Mouse (Mus musculus): ENCODE measurements around the gene Trcg1.

The Trcg1 gene

DNA sequence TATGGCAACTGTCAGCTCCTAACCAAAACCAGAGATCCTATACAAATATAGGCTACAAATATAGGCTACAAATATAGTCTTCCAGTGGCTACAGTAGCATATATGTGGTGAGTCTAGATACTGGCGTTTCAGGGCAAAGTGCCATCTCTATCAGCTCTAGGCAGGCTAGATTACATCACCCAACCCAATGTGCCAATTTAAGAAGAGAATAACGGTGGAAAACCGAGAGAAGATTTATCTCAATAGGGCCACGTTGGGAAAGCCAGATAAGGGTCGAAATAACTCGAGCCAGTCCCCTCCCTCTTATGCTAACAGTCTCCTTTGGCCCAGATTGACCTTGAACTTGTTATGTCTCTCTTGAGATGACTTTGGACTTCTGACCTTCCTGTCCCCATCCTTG, 3.2 kb upstream of the Trcg1 start:
- no peak for DNase-seq (ENCODE audit: low spot score)

DNA sequence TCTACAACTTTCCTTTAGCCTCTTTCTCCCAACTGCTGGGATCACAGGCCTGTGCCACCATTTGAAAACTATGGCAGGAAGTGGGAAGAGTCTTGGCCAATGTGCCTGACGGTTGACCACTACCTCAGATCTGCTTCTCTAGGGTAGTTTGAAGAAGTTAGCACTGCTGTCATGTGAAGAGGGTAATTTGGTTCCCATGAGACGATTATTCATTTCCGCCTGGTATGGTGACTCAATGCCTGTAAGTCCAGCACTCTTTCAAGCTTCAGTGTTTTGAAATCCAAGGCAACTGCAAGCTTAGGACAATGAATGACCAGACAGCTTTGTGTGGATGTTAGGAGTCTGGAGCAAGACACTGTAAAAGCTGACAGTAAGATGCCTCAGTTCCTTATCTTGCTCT, 2.6 kb upstream of the Trcg1 start:
- no peak for DNase-seq (ENCODE audit: low spot score)

DNA sequence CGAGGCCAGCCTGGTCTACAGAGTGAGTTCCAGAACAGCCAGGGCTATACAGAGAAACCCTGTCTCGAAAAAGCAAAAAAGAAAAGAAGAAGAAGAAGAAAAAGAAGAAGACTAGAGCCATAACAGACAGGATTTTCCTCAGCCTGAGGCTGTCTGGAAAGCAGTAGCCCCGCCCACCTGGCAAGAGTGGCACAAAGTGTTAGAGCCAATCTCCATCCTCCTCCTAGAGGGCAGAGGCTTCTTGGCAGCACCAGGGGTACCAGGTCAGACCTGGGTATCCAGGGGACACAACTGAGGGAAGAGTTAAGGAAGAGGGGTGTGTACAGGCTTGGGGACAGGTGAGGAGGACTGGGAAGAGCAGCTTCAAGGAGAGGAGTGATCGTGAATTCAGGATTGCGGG, 1.3 kb downstream of the Trcg1 start:
- DNase-seq (ENCODE audit: low spot score) = no peak

DNA sequence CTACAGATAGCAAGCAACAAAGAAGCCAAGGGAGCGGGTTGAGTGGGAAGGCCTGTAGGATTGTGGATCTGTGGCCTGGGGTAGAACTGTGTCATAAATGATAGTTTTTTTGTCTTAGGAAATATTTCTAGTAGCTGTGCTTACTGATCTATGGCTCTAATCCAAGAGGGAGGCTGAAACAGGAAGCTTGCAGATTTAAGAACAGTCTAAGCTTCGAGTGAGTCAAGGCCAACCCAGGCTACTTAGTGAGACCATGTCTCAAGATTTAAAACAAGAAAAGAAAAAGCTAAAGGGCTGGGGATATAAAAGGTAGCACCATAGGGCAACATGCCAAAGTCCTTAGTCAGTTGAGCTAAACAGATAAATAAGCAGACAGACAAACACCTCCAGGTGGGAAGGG, 1.9 kb downstream of the Trcg1 start:
- DNase-seq (ENCODE audit: low spot score) = no peak

DNA sequence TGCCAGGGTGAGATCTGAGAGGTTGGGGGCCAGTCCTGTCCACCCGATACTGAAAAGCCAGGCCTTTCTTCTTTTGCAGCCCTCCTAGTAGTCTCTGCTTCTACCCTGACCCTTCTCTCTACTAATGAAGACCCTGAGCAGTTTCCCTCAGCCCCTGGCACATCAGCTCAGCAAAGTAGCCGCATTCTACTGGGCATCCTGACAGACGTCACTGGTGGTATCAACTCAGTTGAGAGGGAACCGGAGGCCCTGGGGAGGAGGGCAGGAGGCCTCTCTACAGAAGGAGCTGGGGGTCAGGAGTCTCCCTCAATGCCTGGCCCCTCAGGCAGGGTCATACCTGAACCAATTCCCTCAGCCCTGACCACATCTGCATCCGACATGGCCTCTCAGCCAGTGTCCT, 4.8 kb downstream of the Trcg1 start:
- no peak for DNase-seq (ENCODE audit: low spot score)

DNA sequence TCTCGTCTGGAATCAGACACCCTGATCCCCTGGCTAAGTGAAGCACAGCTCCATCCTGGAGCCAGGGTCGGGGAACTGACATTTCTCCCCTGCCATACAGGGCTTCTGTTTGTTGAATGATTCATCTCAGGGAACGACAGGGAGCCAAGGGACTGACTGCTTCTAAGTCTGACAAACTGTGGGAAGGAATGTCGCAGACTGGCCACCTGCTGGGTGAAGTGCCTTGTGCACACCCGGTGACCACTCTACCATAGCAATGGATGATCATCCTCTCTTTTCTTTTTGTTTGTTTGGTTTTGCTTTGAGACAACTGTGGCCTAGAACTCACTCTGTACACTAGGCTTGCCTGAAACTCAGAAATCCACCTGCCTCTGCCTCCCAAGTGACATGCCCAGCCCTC, 6.6 kb downstream of the Trcg1 start:
- DNase-seq (ENCODE audit: low spot score) = no peak

DNA sequence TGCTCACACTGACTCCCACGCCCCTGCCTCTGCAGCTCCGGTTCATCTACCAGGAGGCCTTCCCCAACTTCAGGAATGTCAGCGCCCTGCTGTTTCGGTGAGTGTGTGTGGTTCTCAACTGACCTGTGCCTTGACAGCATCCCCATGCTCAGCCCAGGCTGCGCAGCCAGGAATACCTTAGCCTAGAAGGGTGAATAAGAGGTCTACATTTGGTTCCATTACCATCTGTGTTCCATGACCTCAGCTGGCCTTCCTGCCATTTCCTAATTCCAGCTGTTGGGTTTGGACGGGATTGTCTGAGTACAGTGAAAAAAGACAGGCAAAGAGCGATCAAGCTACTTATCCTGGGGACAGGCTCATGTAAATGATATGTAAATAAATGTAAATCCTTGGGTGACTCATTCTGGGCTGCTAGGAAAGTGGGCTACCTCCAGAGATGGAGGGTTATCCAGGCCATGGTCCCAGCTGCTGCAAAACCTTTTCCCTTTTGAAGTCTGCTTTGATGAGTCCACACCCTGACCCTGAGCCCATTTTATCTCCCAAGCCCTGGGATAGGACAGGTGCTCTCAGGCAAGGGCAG, 7.8 kb downstream of the Trcg1 start:
- DNase-seq (ENCODE audit: low spot score) = no peak

DNA sequence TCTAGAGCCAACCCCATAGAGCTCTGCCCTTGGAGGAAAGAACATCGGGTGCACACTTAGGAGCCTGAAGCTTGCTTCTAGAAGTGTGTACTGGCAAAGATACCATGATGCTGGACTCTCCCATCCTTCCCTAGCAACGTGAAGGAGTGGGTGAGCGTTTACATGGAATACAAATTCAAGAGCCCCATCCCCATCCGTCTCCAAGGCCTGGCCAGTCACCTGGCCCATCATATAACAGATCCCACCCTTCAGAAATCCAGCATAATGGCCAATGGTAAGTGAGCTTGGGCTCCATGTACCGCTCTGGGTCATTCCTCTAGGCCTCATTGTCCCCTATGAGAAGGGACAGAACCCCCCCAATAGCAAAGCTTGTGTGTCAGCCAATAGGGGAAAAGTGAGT, 10.1 kb downstream of the Trcg1 start:
- DNase-seq (ENCODE audit: low spot score) = no peak

DNA sequence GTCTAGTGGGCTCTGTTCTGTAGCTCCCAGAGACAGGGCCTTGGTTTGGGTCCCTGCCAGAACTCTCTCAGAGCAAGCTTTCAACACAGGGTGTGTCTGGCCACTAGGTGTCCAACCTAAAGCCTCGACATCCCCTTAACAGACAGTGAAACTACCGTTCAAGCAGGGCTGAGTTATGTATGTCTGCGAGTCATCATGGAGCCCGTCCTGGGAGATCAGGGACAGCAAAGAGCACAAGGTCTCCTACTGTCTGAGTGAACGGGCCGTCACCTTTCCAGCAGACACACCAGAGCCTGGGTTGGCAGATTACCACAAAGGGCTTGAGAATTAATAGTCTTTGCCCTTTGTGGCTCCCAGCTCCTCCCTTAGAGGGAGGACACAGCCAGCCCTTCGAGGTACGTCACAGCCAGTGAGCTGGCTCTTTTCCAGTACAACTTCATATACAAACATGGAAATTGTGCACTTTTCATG, 10.9 kb downstream of the Trcg1 start:
- no peak for DNase-seq (ENCODE audit: low spot score)

DNA sequence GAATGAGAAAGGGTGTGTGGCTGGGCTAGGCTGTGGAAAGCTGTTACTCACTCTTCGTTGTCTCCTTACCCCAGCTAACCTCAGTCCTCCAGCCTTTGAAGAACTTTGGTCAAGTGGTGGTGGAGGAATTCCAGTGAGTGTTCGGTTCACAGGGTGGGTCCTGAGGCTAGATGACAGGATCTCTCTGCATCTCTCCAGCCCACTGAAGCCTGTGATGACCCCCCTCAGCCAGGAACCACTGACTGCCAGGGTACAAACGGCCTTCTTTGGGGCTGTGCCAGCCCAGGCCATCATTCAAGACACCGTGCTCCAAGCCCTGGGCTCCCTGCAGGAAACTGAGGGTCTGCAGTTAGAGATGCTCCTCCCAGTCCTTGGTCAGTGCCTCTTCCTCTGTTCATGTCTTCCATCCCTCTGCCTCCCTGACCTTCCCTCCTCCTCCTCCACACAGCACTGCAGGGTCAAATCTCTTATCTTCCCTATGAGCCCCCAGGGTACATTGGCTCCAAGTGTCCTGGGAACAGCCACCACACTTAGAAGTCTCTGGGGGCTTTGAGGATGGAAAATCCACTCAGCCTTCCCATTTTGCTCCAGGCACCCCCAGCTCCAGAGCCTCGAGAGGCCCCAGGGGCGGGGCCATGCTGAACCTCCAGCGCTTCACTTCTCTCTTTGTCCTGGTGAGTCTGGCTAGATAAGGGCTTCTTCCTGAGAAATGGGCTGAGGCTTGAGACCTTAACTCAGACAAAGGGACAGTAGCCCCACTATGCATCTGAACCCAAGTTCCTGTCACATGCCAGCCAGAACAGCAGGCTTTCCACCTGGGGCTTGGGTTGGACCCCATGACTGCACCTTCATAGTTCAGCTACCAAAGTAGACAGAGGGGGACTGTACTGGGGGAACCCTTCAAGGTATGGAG, 11.9 kb downstream of the Trcg1 start:
- no peak for DNase-seq (ENCODE audit: low spot score)

DNA sequence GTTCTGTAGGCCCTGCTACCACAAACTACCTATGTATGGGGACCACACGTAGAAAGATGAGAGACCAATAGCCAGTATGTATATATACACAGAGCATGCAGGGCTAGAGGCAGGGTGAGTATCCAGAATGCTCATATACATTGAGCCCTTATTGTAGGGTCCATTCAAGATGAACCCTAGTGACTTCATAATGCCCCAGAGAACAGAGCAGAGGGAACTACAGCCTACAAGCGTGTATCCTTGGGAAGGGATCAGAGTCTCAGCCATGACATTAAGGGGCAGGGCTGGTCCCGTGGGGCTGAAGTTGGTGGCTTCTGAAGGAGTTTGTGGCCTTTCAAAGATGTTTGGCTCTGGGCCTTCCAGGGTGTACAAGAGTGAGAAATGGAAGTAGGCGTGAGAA, 13.7 kb downstream of the Trcg1 start:
- DNase-seq (ENCODE audit: low spot score) = no peak

DNA sequence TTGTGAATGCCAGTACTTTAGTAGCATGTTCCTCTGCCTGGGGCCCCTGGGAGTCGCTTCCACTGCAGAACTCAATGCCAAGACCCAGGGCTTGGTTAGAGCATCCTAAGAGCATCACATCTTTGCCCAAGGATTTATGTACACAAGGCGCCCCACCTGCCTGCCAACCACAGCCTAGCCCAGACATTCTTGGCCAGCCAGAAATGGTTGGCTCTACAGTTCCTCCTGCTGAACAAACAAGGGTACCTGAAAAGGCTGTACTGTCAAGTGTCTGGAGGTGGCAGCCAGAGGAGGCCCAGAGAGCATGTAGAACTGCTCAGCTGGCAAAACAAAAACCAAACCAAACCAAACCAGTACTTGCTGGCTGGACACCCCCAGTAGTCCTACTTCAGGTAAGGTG, 14.8 kb downstream of the Trcg1 start:
- no peak for DNase-seq (ENCODE audit: low spot score)

DNA sequence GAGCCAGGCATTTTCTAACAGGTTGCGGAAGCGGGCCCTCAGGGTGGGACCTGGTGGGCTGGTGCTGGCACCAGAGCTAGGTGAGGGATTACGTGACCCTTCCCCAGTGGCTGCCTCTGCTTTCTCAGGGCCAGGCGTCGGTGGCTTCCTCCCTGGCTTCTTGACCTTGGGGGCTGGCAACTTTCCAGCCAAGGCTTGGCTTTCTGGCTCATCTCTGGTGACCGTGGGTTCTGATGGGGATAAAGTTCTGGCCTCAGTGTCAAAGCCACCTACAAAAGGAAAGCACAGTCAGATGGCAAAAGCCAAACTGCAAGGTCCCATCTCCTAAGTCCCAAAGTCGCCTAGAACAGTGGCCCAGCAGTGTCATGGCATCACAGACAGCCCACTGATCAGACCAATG, 17.7 kb downstream of the Trcg1 start:
- no peak for DNase-seq (ENCODE audit: low spot score)

DNA sequence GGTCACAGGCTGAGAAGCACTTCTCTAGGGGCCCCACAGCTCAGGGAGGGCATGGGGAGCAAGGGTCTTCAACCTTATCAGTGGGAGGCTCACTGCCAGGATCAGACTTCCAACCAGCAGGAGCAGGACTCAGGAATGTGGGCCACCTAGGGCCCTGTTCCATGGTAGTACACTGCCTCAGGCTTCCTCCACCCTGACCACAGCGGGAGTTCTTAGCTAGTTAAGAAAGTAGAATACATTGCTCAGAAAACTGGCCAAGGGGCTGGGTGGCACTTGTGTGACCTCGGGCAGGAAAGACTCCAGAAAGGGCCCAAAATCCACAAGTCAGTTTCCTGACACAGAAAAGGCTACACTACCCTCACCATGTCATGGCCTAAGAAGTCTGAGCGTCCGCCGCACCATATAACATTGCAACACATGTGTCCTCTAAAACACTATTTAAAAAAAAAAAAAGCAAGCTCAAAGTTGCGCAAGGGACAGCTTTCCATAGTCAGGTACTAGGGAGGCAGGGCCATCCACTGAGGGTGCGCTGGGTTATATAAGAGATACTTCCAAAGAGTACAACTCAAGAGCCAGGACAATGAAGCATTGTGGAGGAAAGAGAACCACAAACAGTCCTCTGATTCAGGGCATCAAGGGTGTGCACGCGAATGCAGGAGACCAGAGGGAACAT, 18.6 kb downstream of the Trcg1 start:
- DNase-seq (ENCODE audit: low spot score) = no peak

DNA sequence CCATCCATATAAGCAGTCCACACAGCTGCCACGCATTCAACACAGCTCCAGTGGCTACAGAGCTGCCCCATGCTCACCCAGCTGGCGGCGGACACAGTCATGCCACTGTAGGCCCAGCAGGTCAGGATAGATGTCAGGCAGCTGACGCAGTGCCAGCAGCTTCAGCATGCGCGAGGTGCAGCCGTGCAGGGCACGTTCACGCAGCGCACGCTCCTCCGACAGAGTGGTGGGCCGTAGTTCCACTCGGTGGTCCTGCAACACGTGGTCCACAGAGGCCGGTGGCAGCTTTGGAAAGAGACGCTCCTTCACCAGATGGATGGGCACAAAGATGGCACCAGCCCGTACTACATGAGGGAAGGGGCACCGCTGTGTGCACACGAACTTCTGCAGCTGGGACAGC, 20.0 kb downstream of the Trcg1 start:
- DNase-seq (ENCODE audit: low spot score) = no peak

DNA sequence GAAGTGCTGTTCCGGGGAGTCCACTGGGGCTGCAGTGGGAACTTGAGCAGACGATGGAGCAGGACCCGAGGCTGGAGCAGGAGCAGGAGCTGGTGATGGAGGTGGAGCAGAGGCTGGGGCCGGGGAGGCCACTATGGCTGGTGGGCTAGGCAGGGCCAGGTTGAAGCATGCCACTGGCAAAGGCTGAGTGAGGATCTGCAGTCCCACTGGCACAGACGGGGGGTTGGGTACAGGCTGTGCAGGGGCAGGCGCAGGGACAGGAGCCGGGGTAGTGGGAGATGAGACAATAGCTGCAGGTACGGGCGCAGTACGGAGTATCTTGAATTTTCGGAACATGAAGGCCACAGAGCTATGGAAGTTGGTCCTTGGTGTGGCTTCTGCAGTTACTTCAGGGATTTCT, 20.5 kb downstream of the Trcg1 start:
- DNase-seq (ENCODE audit: low spot score) = no peak

DNA sequence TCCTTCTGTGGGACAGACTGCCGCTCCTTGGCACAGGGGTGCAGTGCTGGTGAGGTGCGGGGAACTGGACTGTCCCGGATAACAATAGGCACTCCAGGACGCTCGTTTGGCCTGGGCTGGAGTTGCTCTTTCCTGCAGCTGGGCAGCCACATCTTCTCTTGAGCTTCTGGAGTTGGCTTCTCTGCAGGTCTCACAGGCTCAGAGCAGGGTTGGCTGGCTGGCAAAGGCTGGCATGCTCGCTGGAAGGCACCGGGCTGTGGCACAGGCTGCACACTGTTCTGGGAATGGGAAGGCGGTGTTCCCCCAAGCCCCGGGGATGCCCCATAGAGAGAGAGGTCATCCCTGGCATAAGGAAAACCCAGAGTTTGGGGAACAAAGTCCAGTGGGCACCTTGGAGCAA, 21.3 kb downstream of the Trcg1 start:
- DNase-seq (ENCODE audit: low spot score) = no peak

DNA sequence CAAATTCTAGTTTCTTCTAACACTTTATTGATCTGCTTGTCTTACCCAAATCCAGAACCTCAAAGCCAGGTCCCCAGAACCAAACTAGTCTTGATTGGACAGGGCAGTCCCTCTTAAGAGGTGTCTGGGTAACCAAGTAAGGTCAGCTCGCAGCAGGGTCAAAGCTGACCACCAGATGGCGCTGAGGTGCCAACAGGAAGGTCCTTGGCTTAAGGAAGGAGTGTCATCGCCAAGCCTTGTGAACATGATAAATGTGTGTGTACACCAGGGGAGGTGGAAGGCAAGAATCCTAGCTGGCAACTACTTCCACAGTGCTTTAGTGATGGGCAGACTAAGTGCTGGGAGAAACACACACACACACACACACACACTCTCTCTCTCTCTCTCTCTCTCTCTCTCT, 23.4 kb downstream of the Trcg1 start:
- DNase-seq (ENCODE audit: low spot score) = peak; percentile 95

DNA sequence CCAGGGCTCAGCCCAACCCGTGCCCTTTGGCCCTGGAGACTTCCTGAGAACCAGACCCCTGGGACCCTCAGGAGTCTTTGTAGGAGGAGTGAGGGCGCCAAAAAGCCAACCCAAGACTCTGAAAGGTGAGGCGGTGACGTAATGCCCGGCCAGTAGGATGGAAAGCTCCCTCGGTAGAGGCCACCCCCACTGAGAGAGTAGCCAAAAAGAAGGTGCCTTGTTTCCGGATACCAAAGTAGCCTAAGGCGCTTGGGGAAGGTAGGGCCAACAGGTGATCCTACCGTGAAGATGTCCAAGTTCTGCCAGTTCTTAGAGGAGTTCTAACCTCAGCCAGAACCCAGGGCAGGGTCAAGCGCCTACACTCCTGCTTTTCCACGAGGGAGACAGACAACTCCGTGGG, 24.6 kb downstream of the Trcg1 start:
- DNase-seq (ENCODE audit: low spot score) = no peak

DNA sequence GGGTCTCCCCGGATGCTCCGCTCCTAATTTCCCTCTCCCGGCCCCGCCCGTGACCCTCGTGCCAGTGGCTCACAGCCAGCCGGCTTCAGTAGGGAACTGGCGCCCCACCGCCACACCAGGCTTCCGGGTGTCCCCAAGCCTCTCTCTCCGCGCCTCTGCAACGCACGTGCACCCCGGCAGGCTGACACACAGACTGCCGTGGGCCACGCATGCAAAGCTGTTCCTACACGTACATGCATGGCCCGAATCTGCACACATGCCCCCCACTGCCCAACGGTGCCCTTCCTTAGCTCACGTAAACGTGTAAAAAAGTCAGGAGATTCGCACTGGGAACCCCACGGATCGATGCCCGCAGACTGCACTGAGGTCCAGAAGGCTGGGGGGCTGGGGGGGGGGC, 25.2 kb downstream of the Trcg1 start:
- peak; percentile 56 for DNase-seq (ENCODE audit: low spot score)

DNA sequence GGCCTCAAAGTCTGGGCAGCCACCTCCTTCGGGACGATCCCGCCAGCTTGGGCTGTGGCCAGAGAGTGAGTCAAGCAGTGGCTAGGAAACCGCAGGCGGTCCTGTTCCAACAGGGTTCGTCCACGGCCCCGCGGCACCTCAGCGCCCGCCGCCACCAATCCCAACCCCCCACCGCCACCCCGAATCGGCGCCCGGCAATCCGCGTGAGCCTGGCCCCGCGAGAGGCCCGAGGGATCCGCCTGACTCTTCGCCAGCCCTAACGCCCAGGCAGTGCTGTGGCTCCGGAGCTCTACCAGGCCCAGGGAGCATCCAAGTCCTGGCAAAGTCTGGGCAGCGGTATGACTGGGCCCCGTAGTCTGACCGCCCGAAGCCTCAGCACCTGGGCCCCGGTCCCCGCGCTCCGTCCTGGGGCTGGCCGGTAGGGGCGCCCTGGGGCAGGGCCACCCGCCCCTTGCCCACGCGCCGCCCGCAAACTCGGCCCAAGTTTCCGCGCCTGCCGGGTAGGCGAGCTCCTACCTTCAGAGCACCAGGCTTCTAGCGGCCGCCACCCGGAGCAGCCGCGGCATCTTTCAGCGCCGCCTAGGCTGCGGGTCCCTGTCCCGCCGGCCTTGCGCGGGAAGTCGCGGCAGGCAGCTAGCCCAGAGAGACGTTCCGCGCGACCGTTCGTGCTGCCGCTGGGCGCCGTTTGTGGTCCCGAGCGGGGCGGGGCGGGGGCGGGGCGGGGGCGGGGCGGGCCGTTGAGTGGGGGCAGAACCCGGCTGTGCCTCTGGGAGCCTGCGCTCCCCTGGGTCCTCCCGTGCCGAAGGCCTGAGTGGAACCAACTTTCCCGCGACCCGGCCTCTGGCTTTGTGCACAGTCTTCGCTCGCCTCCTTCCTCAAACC, 25.8 kb downstream of the Trcg1 start, which contains the start of gene 1700017B05Rik:
TSS of gene 1700017B05Rik (minus strand) at position 700 of the 882 bp plus-strand sequence.
- peak; percentile 64 for DNase-seq (ENCODE audit: low spot score)
